ENCODE assay signal across 25 mouse cellular contexts in the genomic region with DNA sequence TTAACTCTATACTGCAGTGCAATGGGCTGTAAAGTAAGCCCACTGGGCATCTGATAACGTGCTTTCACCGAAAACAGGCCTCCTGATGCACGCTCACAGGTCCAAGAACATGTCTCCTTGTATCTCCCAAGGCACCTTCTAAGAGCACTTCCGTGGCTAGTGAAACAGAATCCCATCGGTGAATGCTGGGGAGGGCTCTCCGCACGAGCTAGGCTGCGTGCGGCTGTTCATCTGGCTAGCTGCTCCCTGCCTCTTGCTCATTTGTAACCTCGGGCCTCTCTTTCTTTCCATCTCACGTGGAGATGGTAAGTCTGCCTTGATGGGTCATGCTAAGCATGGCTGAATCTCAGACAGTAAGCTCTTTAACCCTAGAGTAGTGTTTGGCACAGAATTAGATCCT. TPM values are rescaled to one million over a fixed set of nuclear protein-coding genes. Genes with fewer than 3 reads are reported as not detected.
A peak's percentile ranks its signal among the peaks of the same experiment; 100 is the strongest.
DNase-seq lines count a peak whose midpoint lies in the region; ATAC-seq and TF ChIP-seq lines count a peak whose summit lies in the region.
"Had no signal": no experiment of that assay in that cellular context is flagged by ENCODE, and none has a peak within 500 bp of the region (broad histone marks: within the 10 kb centered on the region; RNA-seq: fewer than 3 reads in every experiment).

No protein-coding gene starts in this region.

- H3K9me3 ChIP-seq in lung, embryonic 14.5 days (ENCODE audit: low read depth, low read length) = no peaks in the 10 kb centered on the region
- H3K9me3 ChIP-seq in intestine, embryonic 14.5 days (ENCODE audit: control insufficient read depth, low read length) = no peaks in the 10 kb centered on the region
- no peaks in the 10 kb centered on the region for H3K9me3 ChIP-seq in forebrain, embryonic 10.5 days
- H3K9me3 ChIP-seq: embryonic facial prominence, embryonic 12.5 days; forebrain, embryonic 12.5 days; heart, embryonic 13.5 days; hindbrain, embryonic 12.5 days had no signal

- DNase-seq in heart, adult 11 months = peak; percentile 66
- DNase-seq in heart, adult 9 months (ENCODE audit: low spot score in 2 of 2) = no peak
- DNase-seq in lung, embryonic 14.5 days = no peak
- DNase-seq in lung, postnatal 14 days = no peak
- peak; percentile 16 for DNase-seq in intestine, embryonic 14.5 days (ENCODE audit: low spot score)
- no peak for DNase-seq in cerebellum, postnatal 10 days
- DNase-seq in forebrain, embryonic 10.5 days (ENCODE audit: extremely low spot score, low spot score) = no peak
- DNase-seq: adrenal gland, adult 8-10 months; cerebellum, adult 11 months; cerebellum, adult 8-10 months; cerebellum, postnatal 25 days; gastrocnemius, postnatal 10 days; heart, adult 2 months; heart, postnatal 4 days had no signal

- no peak for TF ChIP-seq CTCF in lung, embryonic 14.5 days (IDR thresholded peaks at IDR 0.05; ENCODE audit: low read depth)

- H3K4me3 ChIP-seq in lung, embryonic 14.5 days (ENCODE audit: low read depth, low read length) = no peak overlapping the region
- no peak overlapping the region for H3K4me3 ChIP-seq in intestine, embryonic 14.5 days (ENCODE audit: low read depth, low read length)
- peak overlapping the region; percentile 55 for H3K4me3 ChIP-seq in macrophage (ENCODE audit: inconsistent target)
- no peak overlapping the region for H3K4me3 ChIP-seq in forebrain, embryonic 10.5 days
- H3K4me3 ChIP-seq: embryonic facial prominence, embryonic 12.5 days; forebrain, embryonic 12.5 days; heart, adult 2 months; heart, embryonic 13.5 days; hindbrain, embryonic 12.5 days had no signal

- H3K27me3 ChIP-seq in lung, embryonic 14.5 days (ENCODE audit: insufficient read depth, low read length) = peaks cover 15% of the 10 kb centered on the region
- peaks cover 18% of the 10 kb centered on the region for H3K27me3 ChIP-seq in intestine, embryonic 14.5 days (replicated peaks; ENCODE audit: control insufficient read depth, insufficient read depth, low read length)
- peaks cover 29% of the 10 kb centered on the region for H3K27me3 ChIP-seq in forebrain, embryonic 10.5 days (ENCODE audit: poor library complexity, severe bottlenecking)
- H3K27me3 ChIP-seq: CH12.LX had no signal

- 81% methylated on average over 11 of the region's 11 CpGs for WGBS in lung, embryonic 14.5 days
- 92% methylated on average over 11 of the region's 11 CpGs for WGBS in intestine, embryonic 14.5 days
- WGBS in macrophage (ENCODE audit: missing documents) = 97% methylated on average over 11 of the region's 11 CpGs
- 89% methylated on average over 11 of the region's 11 CpGs for WGBS in forebrain, embryonic 10.5 days

- H3K36me3 ChIP-seq in lung, embryonic 14.5 days (ENCODE audit: insufficient read depth) = no peaks in the 10 kb centered on the region
- H3K36me3 ChIP-seq in intestine, embryonic 14.5 days (ENCODE audit: control insufficient read depth, insufficient read depth, low read length) = no peaks in the 10 kb centered on the region
- peaks cover 26% of the 10 kb centered on the region for H3K36me3 ChIP-seq in macrophage (ENCODE audit: inconsistent target)
- no peaks in the 10 kb centered on the region for H3K36me3 ChIP-seq in forebrain, embryonic 10.5 days (replicated peaks)
- H3K36me3 ChIP-seq: embryonic facial prominence, embryonic 12.5 days; forebrain, embryonic 12.5 days; heart, embryonic 13.5 days; hindbrain, embryonic 12.5 days had no signal

- H3K27ac ChIP-seq in lung, embryonic 14.5 days (ENCODE audit: low read depth) = peak overlapping the region; percentile 54; the same call in 1 of the 2 replicates
- H3K27ac ChIP-seq in intestine, embryonic 14.5 days (ENCODE audit: low read depth) = no peak overlapping the region
- H3K27ac ChIP-seq in macrophage = peak overlapping the region; percentile 95
- H3K27ac ChIP-seq in forebrain, embryonic 10.5 days = no peak overlapping the region
- H3K27ac ChIP-seq: embryonic facial prominence, embryonic 12.5 days; forebrain, embryonic 12.5 days; hindbrain, embryonic 12.5 days had no signal

- ATAC-seq in lung, embryonic 14.5 days (ENCODE audit: insufficient read depth) = no peak
- ATAC-seq in intestine, embryonic 14.5 days (replicated peaks; ENCODE audit: low FRiP score, low TSS enrichment, low read depth) = no peak
- ATAC-seq: forebrain, embryonic 16.5 days; hindbrain, embryonic 16.5 days had no signal

- peak overlapping the region; percentile 29 for H3K4me2 ChIP-seq in lung, embryonic 14.5 days
- peak overlapping the region; percentile 33; the same call in 1 of the 2 replicates for H3K4me2 ChIP-seq in intestine, embryonic 14.5 days (ENCODE audit: low read length)
- H3K4me2 ChIP-seq: embryonic facial prominence, embryonic 12.5 days; forebrain, embryonic 12.5 days; hindbrain, embryonic 12.5 days had no signal

- H3K4me1 ChIP-seq in lung, embryonic 14.5 days (ENCODE audit: insufficient read depth) = no peaks in the 10 kb centered on the region
- H3K4me1 ChIP-seq in intestine, embryonic 14.5 days (replicated peaks; ENCODE audit: control insufficient read depth, insufficient read depth, low read length) = peaks cover 7% of the 10 kb centered on the region
- H3K4me1 ChIP-seq in forebrain, embryonic 10.5 days = peaks cover 12% of the 10 kb centered on the region

- peaks cover 58% of the 10 kb centered on the region for H3K79me2 ChIP-seq in macrophage (ENCODE audit: inconsistent target)

- H3K9ac ChIP-seq in lung, embryonic 14.5 days = no peak overlapping the region
- no peak overlapping the region for H3K9ac ChIP-seq in intestine, embryonic 14.5 days (ENCODE audit: low read length)
- H3K9ac ChIP-seq: embryonic facial prominence, embryonic 12.5 days; forebrain, embryonic 12.5 days; heart, embryonic 13.5 days; hindbrain, embryonic 12.5 days had no signal

RNA-seq across cellular contexts. Expression of a gene that starts 3.7 kb away (rescaled TPM):
- polyA plus RNA-seq in lung, embryonic 14.5 days (2014; fragmentation: Nextera tagmentation; extraction: Ambion mirVana) = 13.9 and 15.4 TPM in 2 replicates
- 18.1 and 19.7 TPM in 2 replicates for polyA plus RNA-seq in intestine, embryonic 14.5 days (2014; fragmentation: Nextera tagmentation; extraction: Ambion mirVana)
- total RNA-seq in macrophage (2018; cell fraction: chromatin; rRNA removed) = 10 to 100 TPM in 13 of 26 experiments, 1 to 10 TPM in 13; 3.0 to 26.5 (median 10.3) TPM
- total RNA-seq in macrophage (2018; cell fraction: cytosol; rRNA removed) = 10 to 100 TPM; 15.6 to 85.5 (median 36.6) TPM
- total RNA-seq in macrophage (2018; cell fraction: nucleus; rRNA removed) = 10 to 100 TPM in 22 of 26 experiments, 1 to 10 TPM in 4; 7.6 to 59.5 (median 28.6) TPM
- 19.9 to 34.2 TPM (median 33.5 TPM) in 3 replicates for polyA plus RNA-seq in macrophage (2018)
- polyA plus RNA-seq in forebrain, embryonic 10.5 days (2016; fragmentation: Nextera tagmentation; extraction: Ambion mirVana) = not detected in 2 replicates
- total RNA-seq: CH12.LX; gastrocnemius, postnatal 4 days had no signal
- polyA plus RNA-seq: brain, embryonic 14.5 days; embryonic facial prominence, embryonic 12.5 days; forebrain, embryonic 12.5 days; forebrain, embryonic 16.5 days had no signal

RNA-seq across cellular contexts. Expression of a gene that starts 53.7 kb away (rescaled TPM):
- 0.08 TPM in 1 of 2 replicates, not detected in the other for polyA plus RNA-seq in lung, embryonic 14.5 days (2014; fragmentation: Nextera tagmentation; extraction: Ambion mirVana)
- 0.15 and 0.20 TPM in 2 replicates for polyA plus RNA-seq in intestine, embryonic 14.5 days (2014; fragmentation: Nextera tagmentation; extraction: Ambion mirVana)
- total RNA-seq in macrophage (2018; cell fraction: chromatin; rRNA removed) = not detected
- not detected for total RNA-seq in macrophage (2018; cell fraction: cytosol; rRNA removed)
- not detected for total RNA-seq in macrophage (2018; cell fraction: nucleus; rRNA removed)
- polyA plus RNA-seq in macrophage (2018) = not detected in 3 replicates
- not detected in 2 replicates for polyA plus RNA-seq in forebrain, embryonic 10.5 days (2016; fragmentation: Nextera tagmentation; extraction: Ambion mirVana)
- total RNA-seq: adrenal gland, adult 8-10 months; CH12.LX; gastrocnemius, postnatal 10 days; gastrocnemius, postnatal 4 days; heart, adult 2 months; heart, postnatal 4 days had no signal
- polyA plus RNA-seq: brain, embryonic 14.5 days; embryonic facial prominence, embryonic 12.5 days; forebrain, embryonic 12.5 days; forebrain, embryonic 16.5 days; heart, adult 2 months; heart, embryonic 13.5 days; heart, postnatal 0 days; hindbrain, embryonic 12.5 days had no signal

Comparison
In these comparisons a context has a peak if more than half of its experiments do, and no peak if none do; other contexts are left out.
1. DNase-seq: peak in heart, adult 11 months (single experiment) and intestine, embryonic 14.5 days (single experiment); none in heart, adult 9 months (0 of 2), lung, embryonic 14.5 days (single experiment), lung, postnatal 14 days (single experiment), cerebellum, postnatal 10 days (0 of 2) and forebrain, embryonic 10.5 days (single experiment).
2. H3K27ac ChIP-seq: peak in lung, embryonic 14.5 days (single experiment) and macrophage (single experiment); none in intestine, embryonic 14.5 days (single experiment) and forebrain, embryonic 10.5 days (single experiment).
3. RNA of a gene that starts 3.7 kb away (polyA plus RNA-seq): 19.9 to 34.2 TPM in macrophage, 18.1 to 19.7 TPM in intestine, embryonic 14.5 days and 13.9 to 15.4 TPM in lung, embryonic 14.5 days; not detected in forebrain, embryonic 10.5 days; every median in the first group is over 10 times any median in the second.